Mouse (Mus musculus): Measurements from ENCODE around the gene Eogt. TPM values are rescaled to one million over a fixed set of nuclear protein-coding genes. Genes with fewer than 3 reads are reported as not detected.

Eogt gene
- total RNA-seq, 4 experiments from 2014 or later, result 25.6 to 36.0 (median 27.4) TPM

GRCm38 (mm10) chr6:97106106-97106505, 42.9 kb downstream of the Eogt start:
- no peak for DNase-seq (ENCODE audit: low spot score in 2 of 2)

GRCm38 (mm10) chr6:97104264-97104852, 44.6 kb downstream of the Eogt start:
- no peak for DNase-seq (ENCODE audit: low spot score in 2 of 2)

GRCm38 (mm10) chr6:97101958-97102702, 46.9 kb downstream of the Eogt start:
- DNase-seq (ENCODE audit: low spot score in 2 of 2), result no peak

GRCm38 (mm10) chr6:97101190-97101957, 47.6 kb downstream of the Eogt start:
- no peak for DNase-seq (ENCODE audit: low spot score in 2 of 2)

- DNase-seq (ENCODE audit: low spot score in 2 of 2), result no peak
These were observed 66.6 kb downstream of the Eogt start for GRCm38 (mm10) chr6:97082336-97082735.

GRCm38 (mm10) chr6:97080016-97080415, 69.0 kb downstream of the Eogt start:
- no peak for DNase-seq (ENCODE audit: low spot score in 2 of 2)

GRCm38 (mm10) chr6:97060074-97060681, 88.8 kb downstream of the Eogt start, which contains the start of gene Fam19a4:
Gene Fam19a4 (minus strand): TSS chr6:97060413.
- no peak for DNase-seq (ENCODE audit: low spot score in 2 of 2)

Other genes with a start within 250 kb of the Eogt start
- under 1 TPM; 0.35 to 0.67 (median 0.45) TPM for gene Fam19a4, start 88.8 kb downstream of the Eogt start, total RNA-seq (2022)
- gene Tmf1, start 29.9 kb upstream of the Eogt start, total RNA-seq (2022), result 10 to 100 TPM; 48.4 to 52.3 (median 50.0) TPM
- gene Uba3, start 56.5 kb upstream of the Eogt start, total RNA-seq (2022), result 10 to 100 TPM; 69.9 to 73.9 (median 72.3) TPM
- gene Arl6ip5, start 61.5 kb upstream of the Eogt start, total RNA-seq (2022), result 100 to 1,000 TPM; 185 to 195 (median 192) TPM
- gene Lmod3, start 103.6 kb upstream of the Eogt start, total RNA-seq (2022), result under 1 TPM in 2 of 4 experiments, not detected in 2; 0.27 to 0.33 TPM

Data from left cerebral cortex, adult 8-10 months (tissue).